Mouse (Mus musculus) cerebellum, postnatal 36 days (tissue): ENCODE measurements around the gene Cep19.

Experiments used
- DNase-seq, 2 experiments: peaks; one replicate each; pipeline ENCODE4 v3.0.0; 2021 to 2022; ENCODE audit warnings: mixed read lengths in 2 of 2

Gene Cep19

GRCm38 (mm10) chr16:32153976-32154375 is 54.4 kb downstream of the Cep19 start:
- DNase-seq: peak in 1 of 2 experiments; percentile 54

GRCm38 (mm10) chr16:32154437-32154836 is 54.8 kb downstream of the Cep19 start:
- DNase-seq: peak; percentile 97 to 99

DNA sequence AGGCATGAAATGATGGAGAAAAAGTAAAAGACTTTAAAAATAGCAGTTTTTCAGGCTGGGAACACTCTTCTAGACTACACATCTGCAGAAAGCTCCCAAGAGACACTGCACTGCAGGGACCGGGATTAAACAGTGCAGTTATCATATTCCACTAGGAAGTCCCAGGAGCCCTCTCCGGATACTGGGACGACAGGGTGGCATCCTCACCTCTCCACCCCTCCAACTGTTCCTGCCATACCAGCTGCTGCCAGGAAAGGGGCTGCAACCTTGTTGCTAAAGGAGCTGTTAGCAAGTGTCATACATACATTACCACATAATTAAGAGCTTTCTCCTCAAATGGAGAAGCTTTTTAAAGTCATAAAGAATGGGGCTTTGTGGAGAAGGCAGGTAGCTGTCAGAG is 57.1 kb downstream of the Cep19 start:
- DNase-seq: no peak

DNA sequence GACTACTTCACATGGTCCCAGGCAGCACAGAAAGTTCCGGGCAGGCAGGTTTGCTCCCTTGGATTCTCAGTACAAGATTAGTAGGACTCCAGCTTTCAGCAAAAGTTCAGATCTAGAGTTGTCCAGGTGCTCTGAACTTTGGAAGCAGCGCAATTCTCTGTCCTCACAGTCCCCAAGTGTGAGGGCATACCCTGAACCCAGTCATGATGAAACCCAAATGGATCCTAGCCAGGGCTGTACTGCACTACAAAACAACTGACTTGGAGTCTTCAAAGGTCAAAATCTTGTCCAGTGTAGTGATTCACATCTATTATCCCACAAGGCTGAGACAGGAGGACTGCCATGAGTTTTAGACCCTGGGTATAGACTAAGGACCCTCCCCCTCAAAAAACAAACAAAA is 57.8 kb downstream of the Cep19 start:
- DNase-seq: no peak
